Mouse (Mus musculus) kidney, embryonic 16.5 days (tissue): ENCODE measurements around the gene Scn11a. TPM values are rescaled to one million over a fixed set of nuclear protein-coding genes. Genes with fewer than 3 reads are reported as not detected.

ENCODE experiments used
- ATAC-seq: fragments of 200-750 bp; cut with Nextera tagmentation; 2 replicates; pipeline ENCODE4 v1.8.0; 2017; ENCODE audit warnings: moderate TSS enrichment; ENCODE audit not compliant: low FRiP score, low TSS enrichment
- H3K27ac ChIP-seq: fragments of 300-500 bp; sonication (generic); 2 replicates; pipeline ENCODE4 v1.5.1; 2014; ENCODE audit warnings: low read length
- H3K27me3 ChIP-seq: fragments of 300-500 bp; sonication (generic); 2 replicates; pipeline ENCODE4 v1.6.1; 2014; ENCODE audit warnings: low read length, control low read depth, mixed read lengths; ENCODE audit not compliant: insufficient read depth
- H3K36me3 ChIP-seq: fragments of 300-500 bp; sonication (generic); 2 replicates; pipeline ENCODE4 v1.6.1; 2014; ENCODE audit warnings: low read length, control low read depth, mixed read lengths; ENCODE audit not compliant: insufficient read depth
- H3K4me1 ChIP-seq: fragments of 300-500 bp; sonication (generic); 2 replicates; pipeline ENCODE4 v1.6.1; 2014; ENCODE audit warnings: low read length, control low read depth, mixed read lengths; ENCODE audit not compliant: insufficient read depth
- H3K4me2 ChIP-seq: fragments of 300-500 bp; sonication (generic); replicated peaks from 2 replicates; pipeline ENCODE4 v1.6.1; 2014; ENCODE audit warnings: low read depth, low read length
- H3K4me3 ChIP-seq: fragments of 300-500 bp; sonication (generic); 2 replicates; pipeline ENCODE4 v1.5.1; 2014; ENCODE audit warnings: mild to moderate bottlenecking, low read length
- H3K9ac ChIP-seq: fragments of 300-500 bp; sonication (generic); replicated peaks from 2 replicates; pipeline ENCODE4 v1.6.1; 2014; ENCODE audit warnings: low read length
- H3K9me3 ChIP-seq: fragments of 300-500 bp; sonication (generic); 2 replicates; pipeline ENCODE4 v1.6.1; 2016; ENCODE audit warnings: low read length, control low read depth
- WGBS: fragments of 180-500 bp; shearing (Covaris S2); extraction: QIAGEN DNeasy Blood & Tissue Kit; methylation state at CpG from one replicate; pipeline ENCODE4 v1.1.7; 2014; 5-methylcytosine and 5-hydroxymethylcytosine counted together
- polyA plus RNA-seq: library from polyadenylated mRNA; unstranded; fragments of >200 nt; fragmentation: Nextera tagmentation; extraction: Ambion mirVana; gene quantifications from 2 replicates; pipeline ENCODE4 v1.2.1, GENCODE M21; 2015

The Scn11a gene
- polyA plus RNA-seq, 1 experiment from 2014 or later = 0.09 TPM

DNA sequence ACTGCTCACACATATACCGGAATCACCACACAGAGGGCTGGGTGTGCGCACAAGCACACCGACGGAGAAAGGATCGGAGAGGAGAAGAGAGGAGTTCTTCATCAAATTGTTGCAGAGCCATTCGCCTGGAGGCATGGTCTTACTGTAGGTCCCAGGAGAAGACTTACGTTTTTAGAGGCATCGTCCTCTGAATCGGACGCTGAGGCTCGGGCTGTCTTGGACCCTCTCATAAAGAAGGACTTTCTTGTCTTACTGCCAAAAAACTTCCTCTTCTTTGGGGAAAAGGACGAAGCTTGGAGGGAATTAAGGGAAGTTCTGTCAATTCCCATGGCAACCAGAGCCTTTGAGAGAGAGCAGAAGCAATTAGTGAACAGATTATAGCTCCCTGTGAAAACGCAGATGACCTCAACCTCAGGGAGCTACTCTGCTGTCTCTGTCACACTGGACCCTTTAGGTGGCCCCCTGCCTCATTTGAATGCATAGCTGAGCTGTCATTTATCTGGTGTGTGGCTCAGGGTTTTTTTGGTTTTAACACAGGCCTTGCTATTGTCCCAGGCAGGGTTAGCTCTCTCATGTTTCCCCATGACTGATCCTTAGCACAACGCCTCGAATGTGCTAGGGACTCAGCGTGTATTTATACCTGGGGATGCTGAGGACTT, 22.0 kb downstream of the Scn11a start:
- no peak overlapping the region for H3K4me2 ChIP-seq
- no peak overlapping the region for H3K4me3 ChIP-seq
- H3K9me3 ChIP-seq = no peaks in the 10 kb centered on the region
- no peak for ATAC-seq
- no peaks in the 10 kb centered on the region for H3K36me3 ChIP-seq
- H3K27me3 ChIP-seq = no peaks in the 10 kb centered on the region
- WGBS = 59% methylated on average over 16 of the region's 16 CpGs
- H3K27ac ChIP-seq = no peak overlapping the region
- peaks cover 5% of the 10 kb centered on the region; the same call in 1 of the 2 replicates for H3K4me1 ChIP-seq
- H3K9ac ChIP-seq = no peak overlapping the region

- H3K4me2 ChIP-seq = no peak overlapping the region
- no peak overlapping the region for H3K4me3 ChIP-seq
- no peak overlapping the region for H3K9ac ChIP-seq
- 34% methylated on average over 6 of the region's 6 CpGs for WGBS
- H3K27me3 ChIP-seq = no peaks in the 10 kb centered on the region
- H3K27ac ChIP-seq = no peak overlapping the region
- H3K9me3 ChIP-seq = 0 out of 2 replicates have a peak, but pooled peaks cover 4% of the 10 kb centered on the region
- peaks cover 5% of the 10 kb centered on the region; the same call in 1 of the 2 replicates for H3K4me1 ChIP-seq
- ATAC-seq = no peak
- no peaks in the 10 kb centered on the region for H3K36me3 ChIP-seq
Measured at GRCm38 (mm10) chr9:119801460-119801859, 23.8 kb downstream of the Scn11a start.

- Histone ChIP-seq H3K4me2 (no peak overlapping the region), H3K9ac (no peak overlapping the region), H3K4me3 (no peak overlapping the region), H3K4me1 (peaks cover 5% of the 10 kb centered on the region; the same call in 1 of the 2 replicates), H3K27me3 (no peaks in the 10 kb centered on the region), H3K27ac (no peak overlapping the region), H3K9me3 (0 out of 2 replicates have a peak, but pooled peaks cover 4% of the 10 kb centered on the region), H3K36me3 (no peaks in the 10 kb centered on the region)
- ATAC-seq = no peak
- WGBS = 72% methylated on average over 4 of the region's 4 CpGs
Measured at GRCm38 (mm10) chr9:119796791-119797190, 28.5 kb downstream of the Scn11a start.

- H3K36me3 ChIP-seq = no peaks in the 10 kb centered on the region
- no peak overlapping the region for H3K4me3 ChIP-seq
- no peak for ATAC-seq
- no peaks in the 10 kb centered on the region for H3K4me1 ChIP-seq
- 76% methylated on average over 15 of the region's 15 CpGs for WGBS
- H3K4me2 ChIP-seq = no peak overlapping the region
- H3K27ac ChIP-seq = no peak overlapping the region
- H3K9me3 ChIP-seq = 0 out of 2 replicates have a peak, but pooled peaks cover 4% of the 10 kb centered on the region
- no peaks in the 10 kb centered on the region for H3K27me3 ChIP-seq
- H3K9ac ChIP-seq = no peak overlapping the region
Measured at GRCm38 (mm10) chr9:119795254-119795912, 29.9 kb downstream of the Scn11a start.

DNA sequence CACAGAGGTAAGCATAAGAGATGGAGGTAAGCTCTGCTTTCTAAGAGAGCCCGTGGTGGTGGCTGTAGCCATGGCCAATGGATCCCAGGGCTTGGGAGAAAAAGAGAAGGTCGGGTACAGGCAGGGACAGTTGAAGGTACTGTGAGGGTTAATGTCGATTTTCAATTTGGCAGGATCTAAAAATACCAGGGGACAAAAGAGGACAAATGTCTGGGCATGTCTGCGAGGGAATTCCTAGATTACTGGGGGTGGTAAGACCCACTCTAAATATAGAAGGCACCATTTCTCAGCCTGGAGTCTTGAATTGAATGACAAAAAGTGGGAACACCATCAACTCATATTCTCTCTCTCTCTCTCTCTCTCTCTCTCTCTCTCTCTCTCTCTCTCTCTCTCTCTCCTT, 30.8 kb downstream of the Scn11a start:
- Histone ChIP-seq H3K4me3 (no peak overlapping the region), H3K27ac (no peak overlapping the region), H3K4me2 (no peak overlapping the region), H3K4me1 (no peaks in the 10 kb centered on the region), H3K27me3 (no peaks in the 10 kb centered on the region), H3K9me3 (0 out of 2 replicates have a peak, but pooled peaks cover 4% of the 10 kb centered on the region), H3K9ac (no peak overlapping the region), H3K36me3 (no peaks in the 10 kb centered on the region)
- ATAC-seq = no peak
- 72% methylated on average over 4 of the region's 4 CpGs for WGBS

DNA sequence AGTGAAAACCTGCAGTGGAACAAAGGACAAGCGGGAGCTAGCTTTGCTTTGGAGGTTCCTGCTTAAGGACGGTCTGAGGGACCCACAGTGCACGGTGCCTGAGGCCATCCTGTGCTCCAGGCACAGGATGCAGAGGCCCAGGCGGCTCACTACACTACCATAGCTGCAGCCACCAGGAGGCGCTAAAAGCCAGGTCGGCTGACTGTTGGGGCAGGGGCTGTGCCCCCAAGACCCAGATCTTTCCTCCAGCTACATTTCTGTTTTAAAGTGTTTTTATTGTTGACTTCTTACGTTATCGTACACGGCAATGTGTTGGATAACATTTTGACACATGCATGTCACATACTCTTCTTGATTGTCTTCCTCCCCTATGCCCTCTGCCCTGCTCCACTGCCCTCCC, 32.8 kb downstream of the Scn11a start:
- WGBS = 54% methylated on average over 9 of the region's 9 CpGs
- Histone ChIP-seq H3K27ac (no peak overlapping the region), H3K4me1 (no peaks in the 10 kb centered on the region)

GRCm38 (mm10) chr9:119780901-119781300, 44.4 kb downstream of the Scn11a start:
- no peaks in the 10 kb centered on the region for H3K4me1 ChIP-seq
- no peak overlapping the region for H3K27ac ChIP-seq
- H3K4me3 ChIP-seq = no peak overlapping the region
- H3K36me3 ChIP-seq = no peaks in the 10 kb centered on the region
- H3K27me3 ChIP-seq = no peaks in the 10 kb centered on the region
- no peaks in the 10 kb centered on the region for H3K9me3 ChIP-seq
- ATAC-seq = no peak
- WGBS = 40% methylated on average over 3 of the region's 3 CpGs
- H3K4me2 ChIP-seq = no peak overlapping the region
- H3K9ac ChIP-seq = no peak overlapping the region

More for the DNA sequence above, 32.8 kb downstream of the Scn11a start:
- no peak for ATAC-seq
- H3K27me3 ChIP-seq = no peaks in the 10 kb centered on the region
- no peak overlapping the region for H3K4me3 ChIP-seq
- H3K4me2 ChIP-seq = no peak overlapping the region
- no peak overlapping the region for H3K9ac ChIP-seq
- 0 out of 2 replicates have a peak, but pooled peaks cover 1% of the 10 kb centered on the region for H3K9me3 ChIP-seq
- H3K36me3 ChIP-seq = no peaks in the 10 kb centered on the region

GRCm38 (mm10) chr9:119776661-119777060, 48.6 kb downstream of the Scn11a start:
- Histone ChIP-seq H3K36me3 (no peaks in the 10 kb centered on the region), H3K4me3 (no peak overlapping the region), H3K9me3 (no peaks in the 10 kb centered on the region), H3K4me1 (no peaks in the 10 kb centered on the region), H3K27ac (no peak overlapping the region), H3K27me3 (no peaks in the 10 kb centered on the region), H3K9ac (no peak overlapping the region), H3K4me2 (no peak overlapping the region)
- 80% methylated on average over 7 of the region's 7 CpGs for WGBS
- no peak for ATAC-seq

GRCm38 (mm10) chr9:119768585-119768984, 56.7 kb downstream of the Scn11a start:
- Histone ChIP-seq H3K4me3 (no peak overlapping the region), H3K27me3 (no peaks in the 10 kb centered on the region), H3K27ac (no peak overlapping the region), H3K9ac (no peak overlapping the region), H3K36me3 (no peaks in the 10 kb centered on the region), H3K9me3 (no peaks in the 10 kb centered on the region), H3K4me1 (no peaks in the 10 kb centered on the region), H3K4me2 (no peak overlapping the region)
- 55% methylated on average over 7 of the region's 7 CpGs for WGBS
- ATAC-seq = no peak

DNA sequence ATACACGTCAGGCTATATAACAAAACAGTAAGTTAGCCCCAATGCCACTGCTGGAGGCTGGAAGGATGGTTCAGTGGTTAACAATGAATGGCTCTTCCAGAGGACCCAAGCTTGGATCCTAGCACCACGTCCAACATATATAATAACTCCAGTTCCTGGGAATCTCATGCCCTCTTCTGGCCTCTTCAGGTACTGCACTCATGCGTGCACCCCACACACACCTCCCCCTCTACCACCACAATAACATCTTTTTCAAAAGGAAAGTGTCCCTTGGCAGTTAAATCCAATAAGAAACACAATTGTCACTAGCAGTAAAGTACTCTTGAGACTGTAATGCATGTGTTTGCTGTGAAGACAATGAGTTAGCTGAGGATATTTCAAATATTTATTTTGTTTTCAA, 65.0 kb downstream of the Scn11a start:
- Histone ChIP-seq H3K9me3 (peaks cover 4% of the 10 kb centered on the region; the same call in 1 of the 2 replicates), H3K4me3 (no peak overlapping the region), H3K4me2 (no peak overlapping the region), H3K9ac (no peak overlapping the region), H3K36me3 (no peaks in the 10 kb centered on the region), H3K27me3 (no peaks in the 10 kb centered on the region), H3K4me1 (no peaks in the 10 kb centered on the region), H3K27ac (no peak overlapping the region)
- ATAC-seq = no peak
- 84% methylated on average over 3 of the region's 3 CpGs for WGBS
